Mouse (Mus musculus) urinary bladder, postnatal 10 days (tissue): ENCODE data around the gene Krt19.

Source experiments
- DNase-seq: peaks from one replicate; pipeline ENCODE4 v3.0.0; 2022; ENCODE audit warnings: low spot score

The Krt19 gene

DNA sequence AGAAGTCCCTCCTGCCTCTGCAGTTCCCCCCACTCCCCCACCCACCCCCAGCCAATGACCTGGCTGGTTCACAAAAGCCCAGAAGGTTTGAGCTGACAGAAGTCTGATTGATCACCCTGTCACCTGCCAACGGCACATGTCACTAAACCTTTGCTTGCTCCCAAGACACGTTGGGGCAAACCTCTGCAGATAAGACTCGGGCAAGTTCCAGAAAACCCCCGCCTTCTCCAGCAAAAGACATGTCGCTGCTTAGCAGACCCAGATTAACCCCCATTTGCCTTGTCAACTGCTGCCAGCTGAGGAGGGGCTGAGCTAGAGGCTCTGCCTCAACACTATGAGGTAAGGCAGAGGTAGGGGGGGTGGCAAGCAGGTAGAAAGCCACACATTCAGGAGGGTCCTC, 11.9 kb downstream of the Krt19 start:
- no peak for DNase-seq

DNA sequence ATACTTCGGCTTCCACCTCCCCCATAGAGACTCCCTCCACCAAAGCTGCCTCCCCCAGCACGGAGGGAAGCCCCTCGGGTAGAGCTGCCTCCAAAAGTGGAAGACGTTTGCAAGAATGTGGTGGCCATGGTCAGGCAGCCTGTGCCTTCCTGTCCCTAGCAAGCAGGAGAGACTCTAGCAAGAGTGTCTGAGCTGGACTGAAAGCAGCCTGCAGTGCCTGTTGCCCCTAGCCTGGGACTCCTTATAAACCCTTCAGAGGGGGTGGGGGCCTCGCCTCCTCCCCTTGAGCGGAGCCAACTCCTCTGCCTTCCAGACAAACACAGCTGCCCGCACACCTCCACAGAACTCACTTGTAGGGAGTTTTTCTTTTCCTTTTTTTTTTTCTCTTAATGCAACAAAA, 12.7 kb downstream of the Krt19 start, which contains the start of gene Krt15:
Krt15 (minus strand) TSS at position 198 of the 400 bp plus-strand sequence.
- no peak for DNase-seq

- no peak for DNase-seq
Observed at GRCm38 (mm10) chr11:100124901-100125300, 23.6 kb downstream of the Krt19 start.

GRCm38 (mm10) chr11:100121466-100121865, 27.0 kb downstream of the Krt19 start, which contains the start of gene Krt13:
Gene Krt13 (minus strand): TSS chr11:100121566.
- DNase-seq: no peak

GRCm38 (mm10) chr11:100120331-100120730, 28.1 kb downstream of the Krt19 start:
- DNase-seq: no peak

- no peak for DNase-seq
Observed at GRCm38 (mm10) chr11:100113742-100114029, 34.8 kb downstream of the Krt19 start.

GRCm38 (mm10) chr11:100112935-100113741, 35.3 kb downstream of the Krt19 start:
- DNase-seq: no peak

- no peak for DNase-seq
Observed at GRCm38 (mm10) chr11:100105576-100106122, 42.8 kb downstream of the Krt19 start, which contains the start of gene Krt36. Gene Krt36 (minus strand): TSS chr11:100105626.

DNA sequence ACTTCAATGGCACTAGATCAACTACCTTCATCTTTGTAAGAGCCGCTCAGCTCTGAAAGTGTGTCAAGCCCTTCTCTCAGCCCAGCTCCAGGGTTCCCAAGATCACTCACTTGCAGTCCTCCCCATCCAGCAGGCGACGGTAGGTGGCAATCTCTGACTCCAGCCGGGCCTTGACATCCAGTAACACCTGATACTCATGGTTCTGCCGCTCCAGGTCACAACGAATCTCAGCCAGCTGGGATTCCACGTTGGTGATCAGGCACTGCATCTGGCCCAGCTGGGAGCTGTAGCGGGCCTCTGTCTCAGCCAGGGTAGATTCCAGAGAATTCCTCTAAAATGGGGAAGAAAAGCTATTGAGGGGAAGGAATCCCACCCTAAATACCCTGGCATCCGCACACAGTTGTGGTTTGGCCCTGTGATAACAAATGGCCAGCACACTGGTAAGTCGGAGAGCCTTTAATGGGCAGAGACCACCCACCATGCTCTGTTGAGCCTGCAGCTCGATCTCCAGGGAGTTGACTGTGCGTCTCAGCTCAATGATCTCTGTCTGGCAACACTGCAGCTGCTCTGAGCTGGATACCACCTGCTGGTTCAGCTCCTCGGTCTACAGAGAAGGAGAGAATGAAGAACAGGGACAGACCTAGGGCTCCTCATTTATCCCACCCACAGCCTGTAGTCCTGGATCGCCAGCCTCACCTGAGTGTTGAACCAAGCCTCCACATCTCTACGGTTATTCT, 45.6 kb downstream of the Krt19 start:
- no peak for DNase-seq

GRCm38 (mm10) chr11:100100391-100100790, 48.1 kb downstream of the Krt19 start:
- DNase-seq: no peak

GRCm38 (mm10) chr11:100097819-100098218, 50.6 kb downstream of the Krt19 start:
- DNase-seq: no peak

DNA sequence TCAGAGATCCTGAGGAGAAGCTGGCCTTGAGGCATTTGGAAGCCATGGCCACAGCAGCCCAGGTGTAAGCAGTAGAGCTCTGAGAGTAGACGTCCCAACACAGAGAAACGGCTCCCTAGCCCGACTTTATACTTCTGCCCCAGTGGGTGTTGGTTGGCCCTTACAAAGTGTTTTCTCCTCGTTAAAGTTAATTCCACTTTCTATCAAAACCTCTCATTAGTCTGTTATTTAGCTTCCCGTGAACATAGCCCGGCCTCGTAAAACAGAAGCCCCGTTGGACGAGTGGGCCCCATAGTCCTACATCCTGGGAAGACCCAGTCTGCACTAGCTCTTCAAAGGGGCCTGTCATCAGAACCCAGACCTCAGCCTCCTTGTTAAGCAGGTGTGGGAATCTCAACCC, 52.3 kb downstream of the Krt19 start, which contains the start of gene Krt35:
Krt35 (minus strand) TSS at position 101 of the 400 bp plus-strand sequence.
- DNase-seq: no peak
